Mouse (Mus musculus) layer of hippocampus, postnatal 25 days (tissue): ENCODE data around the gene Vtcn1. TPM values are rescaled to one million over a fixed set of nuclear protein-coding genes. Genes with fewer than 3 reads are reported as not detected.

ENCODE experiments used
- DNase-seq, 2 experiments: peaks; one replicate each; pipeline ENCODE4 v3.0.0; 2022; ENCODE audit warnings: mixed read lengths in 2 of 2, low spot score in 1 of 2; ENCODE audit errors: extremely low spot score in 1 of 2
- total RNA-seq, 2 experiments: library from RNA; stranded (reverse); gene quantifications; 2 replicates each; pipeline ENCODE4 v1.2.3; 2021

Vtcn1 gene
- total RNA-seq, 2 experiments from 2014 or later: not detected

GRCm38 (mm10) chr3:100850468-100850867 lies 25.2 kb downstream of the Vtcn1 start:
- DNase-seq: no peak

GRCm38 (mm10) chr3:100856050-100856815 lies 31.0 kb downstream of the Vtcn1 start:
- DNase-seq: no peak

GRCm38 (mm10) chr3:100857139-100857538 lies 31.9 kb downstream of the Vtcn1 start:
- no peak for DNase-seq

GRCm38 (mm10) chr3:100858334-100859002 lies 33.2 kb downstream of the Vtcn1 start:
- DNase-seq: no peak

- DNase-seq: no peak
Measured at GRCm38 (mm10) chr3:100861307-100862303, 36.3 kb downstream of the Vtcn1 start.

GRCm38 (mm10) chr3:100866946-100867345 lies 41.7 kb downstream of the Vtcn1 start:
- no peak for DNase-seq

GRCm38 (mm10) chr3:100877057-100877456 lies 51.8 kb downstream of the Vtcn1 start:
- DNase-seq: no peak

GRCm38 (mm10) chr3:100881403-100881802 lies 56.1 kb downstream of the Vtcn1 start:
- no peak for DNase-seq

GRCm38 (mm10) chr3:100881843-100882634 lies 56.8 kb downstream of the Vtcn1 start:
- no peak for DNase-seq

- no peak for DNase-seq
Measured at GRCm38 (mm10) chr3:100889234-100889633, 64.0 kb downstream of the Vtcn1 start.

GRCm38 (mm10) chr3:100890406-100890805 lies 65.1 kb downstream of the Vtcn1 start:
- DNase-seq: no peak

GRCm38 (mm10) chr3:100892383-100893335 lies 67.4 kb downstream of the Vtcn1 start:
- no peak for DNase-seq

- DNase-seq: no peak
Measured at GRCm38 (mm10) chr3:100895500-100895899, 70.2 kb downstream of the Vtcn1 start.

- DNase-seq: no peak
Measured at GRCm38 (mm10) chr3:100906128-100906527, 80.9 kb downstream of the Vtcn1 start.

GRCm38 (mm10) chr3:100906916-100907315 lies 81.7 kb downstream of the Vtcn1 start:
- peak in 1 of 2 experiments; percentile 20 for DNase-seq

- DNase-seq: no peak
Measured at GRCm38 (mm10) chr3:100908594-100908993, 83.3 kb downstream of the Vtcn1 start.

GRCm38 (mm10) chr3:100910621-100911020 lies 85.4 kb downstream of the Vtcn1 start:
- DNase-seq: no peak

- no peak for DNase-seq
Measured at GRCm38 (mm10) chr3:100911026-100911425, 85.8 kb downstream of the Vtcn1 start.
